In the genomic region with DNA sequence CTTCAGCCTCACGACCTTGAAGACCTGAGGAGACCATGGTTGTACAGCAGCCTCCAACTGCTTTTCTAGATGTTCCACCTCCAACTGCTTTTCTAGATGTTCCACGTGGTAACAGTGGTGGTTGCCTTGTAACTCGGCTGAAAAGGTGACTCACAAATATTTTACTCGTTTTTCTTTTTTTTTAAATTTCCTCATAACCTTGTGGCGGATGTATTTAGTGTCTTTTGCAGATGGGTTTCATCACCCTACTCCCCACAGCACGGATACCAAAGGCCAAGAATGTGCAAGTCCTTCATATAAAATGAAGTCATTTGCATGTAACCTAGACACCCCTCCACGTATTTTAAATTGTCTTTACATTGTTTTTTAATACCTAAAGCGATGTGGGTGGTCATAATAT, we compare ENCODE assay signal across 33 mouse cellular contexts. TPM values are rescaled to one million over a fixed set of nuclear protein-coding genes. Genes with fewer than 3 reads are reported as not detected.
A peak's percentile ranks its signal among the peaks of the same experiment; 100 is the strongest.
DNase-seq lines count a peak whose midpoint lies in the region; ATAC-seq and TF ChIP-seq lines count a peak whose summit lies in the region.
"Had no signal": no experiment of that assay in that cellular context is flagged by ENCODE, and none has a peak within 500 bp of the region (broad histone marks: within the 10 kb centered on the region; RNA-seq: fewer than 3 reads in every experiment).

No protein-coding gene starts in this region.

- no peak overlapping the region for H3K4me3 ChIP-seq in C2C12 (ENCODE audit: insufficient read depth, poor library complexity, severe bottlenecking)
- H3K4me3 ChIP-seq: embryonic facial prominence, embryonic 10.5 days; embryonic facial prominence, embryonic 13.5 days; forebrain, embryonic 10.5 days; forebrain, embryonic 13.5 days; heart, embryonic 12.5 days; heart, embryonic 15.5 days; hindbrain, embryonic 10.5 days; hindbrain, embryonic 13.5 days; intestine, embryonic 15.5 days had no signal

- peak; percentile 86 for DNase-seq in 3T3-L1 (ENCODE audit: low read depth, low spot score)
- DNase-seq in layer of hippocampus, adult 8-10 months (ENCODE audit: low spot score in 2 of 2) = no peak
- no peak for DNase-seq in cerebellum, postnatal 25 days
- DNase-seq in layer of hippocampus, adult 11-12 months (ENCODE audit: low spot score) = no peak
- DNase-seq: adrenal gland, postnatal 10 days; adrenal gland, postnatal 36 days; cerebellum, adult 18-20 months; cerebellum, adult 9-10 months; cerebellum, postnatal 36 days; embryo, embryonic 11 days; gastrocnemius, postnatal 10 days; gastrocnemius, postnatal 36 days; heart, adult 11 months; heart, postnatal 10 days; heart, postnatal 36 days had no signal

- peak; percentile 44 for ATAC-seq in granulocyte monocyte progenitor cell, adult 5-6 weeks (replicated peaks; ENCODE audit: poor library complexity, severe bottlenecking)
- ATAC-seq: forebrain, embryonic 13.5 days; forebrain, embryonic 16.5 days; hindbrain, embryonic 16.5 days; intestine, embryonic 15.5 days; Patski had no signal

- no peaks in the 10 kb centered on the region for H3K79me3 ChIP-seq in C2C12 (ENCODE audit: low read depth)

- no peaks in the 10 kb centered on the region for H3K27me3 ChIP-seq in C2C12 (ENCODE audit: control insufficient read depth, insufficient read depth, insufficient read length)
- H3K27me3 ChIP-seq: embryonic facial prominence, embryonic 13.5 days; forebrain, embryonic 13.5 days; heart, embryonic 12.5 days; heart, embryonic 15.5 days; hindbrain, embryonic 13.5 days; intestine, embryonic 15.5 days; Patski had no signal

- no peak overlapping the region for H3ac ChIP-seq in C2C12 (ENCODE audit: control insufficient read depth, insufficient read length, low read depth)

- H3K79me2 ChIP-seq in C2C12 (ENCODE audit: control insufficient read depth, insufficient read depth) = no peaks in the 10 kb centered on the region

- TF ChIP-seq CTCF in C2C12 (IDR thresholded peaks at IDR 0.05; ENCODE audit: control insufficient read depth, insufficient read depth, insufficient read length) = no peak

- H3K36me3 ChIP-seq in C2C12 (ENCODE audit: control insufficient read depth, insufficient read depth) = no peaks in the 10 kb centered on the region
- H3K36me3 ChIP-seq: embryonic facial prominence, embryonic 10.5 days; embryonic facial prominence, embryonic 13.5 days; forebrain, embryonic 10.5 days; heart, embryonic 12.5 days; heart, embryonic 15.5 days; hindbrain, embryonic 10.5 days; hindbrain, embryonic 13.5 days; intestine, embryonic 15.5 days had no signal

TF ChIP-seq in C2C12, 6 proteins besides CTCF, POLR2A, EP300 and RAD21:
- TF ChIP-seq MYOG (IDR thresholded peaks at IDR 0.05; ENCODE audit: control insufficient read depth, extremely low read depth, insufficient read length) = no peak
- TF ChIP-seq CEBPB (IDR thresholded peaks at IDR 0.05; ENCODE audit: low read depth) = peak; percentile 18
- no peak for TF ChIP-seq MYOD1 (IDR thresholded peaks at IDR 0.05; ENCODE audit: control insufficient read depth, insufficient read length, low read depth)
- TF ChIP-seq FOSL1 (IDR thresholded peaks at IDR 0.05; ENCODE audit: insufficient read depth, low read length, poor library complexity, severe bottlenecking) = no peak
- no peak for TF ChIP-seq USF1 (IDR thresholded peaks at IDR 0.05; ENCODE audit: low read depth)
- TF ChIP-seq MAX (IDR thresholded peaks at IDR 0.05) = no peak
TF ChIP-seq in C2C12: peak in this region for 1.

RNA-seq across cellular contexts. Expression of gene Mrps6, which starts 41.3 kb away (rescaled TPM):
- polyA plus RNA-seq in C2C12 (2012; fragmentation: generic; extraction: Trizol) = 323 TPM
- total RNA-seq in granulocyte monocyte progenitor cell, adult 5-6 weeks (2014; fragmentation: Nextera tagmentation) = 32.7 and 41.0 TPM in 2 replicates
- 14.4 and 15.5 TPM in 2 replicates for total RNA-seq in granulocyte monocyte progenitor cell, adult 5-6 weeks (2017)
- 10 to 100 TPM; 57.8 to 62.6 (median 60.6) TPM for total RNA-seq in layer of hippocampus, adult 8-10 months (2022)

RNA-seq across cellular contexts. Expression of gene Gm49711, which starts 41.3 kb away (rescaled TPM):
- polyA plus RNA-seq in C2C12 (2012; fragmentation: generic; extraction: Trizol) = 0.09 TPM
- total RNA-seq in granulocyte monocyte progenitor cell, adult 5-6 weeks (2014; fragmentation: Nextera tagmentation) = not detected in 2 replicates
- not detected in 2 replicates for total RNA-seq in granulocyte monocyte progenitor cell, adult 5-6 weeks (2017)
- under 1 TPM in 1 of 4 experiments, not detected in 3; 0.39 TPM for total RNA-seq in layer of hippocampus, adult 8-10 months (2022)
- total RNA-seq: adrenal gland, adult 18-20 months; adrenal gland, postnatal 10 days; adrenal gland, postnatal 36 days; ES-E14; gastrocnemius, adult 18-20 months; gastrocnemius, postnatal 10 days; gastrocnemius, postnatal 36 days; heart, adult 8-10 months; heart, postnatal 10 days; heart, postnatal 36 days had no signal
- polyA plus RNA-seq: embryonic facial prominence, embryonic 10.5 days; heart, embryonic 15.5 days; intestine, embryonic 15.5 days had no signal

RNA-seq across cellular contexts. Expression of gene Slc5a3, which starts 41.3 kb away (rescaled TPM):
- polyA plus RNA-seq in C2C12 (2012; fragmentation: generic; extraction: Trizol) = 6.3 TPM
- 5.1 and 5.3 TPM in 2 replicates for total RNA-seq in granulocyte monocyte progenitor cell, adult 5-6 weeks (2014; fragmentation: Nextera tagmentation)
- total RNA-seq in granulocyte monocyte progenitor cell, adult 5-6 weeks (2017) = 3.3 and 4.1 TPM in 2 replicates
- 10 to 100 TPM; 31.7 to 52.8 (median 41.2) TPM for total RNA-seq in layer of hippocampus, adult 8-10 months (2022)

Comparison
In these comparisons a context has a peak if more than half of its experiments do, and no peak if none do; other contexts are left out.
1. RNA of gene Slc5a3, which starts 41.3 kb away (total RNA-seq): 31.7 to 52.8 TPM in layer of hippocampus, adult 8-10 months; 3.3 to 5.3 TPM in granulocyte monocyte progenitor cell, adult 5-6 weeks; every median in the first group is over 4 times any median in the second.